Mouse (Mus musculus) kidney, adult 2 months (tissue): ENCODE data around the gene Wbp2nl.

Source experiments
- CTCF ChIP-seq: fragments of 200-500 bp; conservative IDR thresholded peaks from 2 replicates; pipeline ENCODE4 v1.5.1; 2011; ENCODE audit warnings: low read depth, mild to moderate bottlenecking, control low read depth, low read length, moderate library complexity, mixed read lengths; ENCODE audit not compliant: insufficient read depth, insufficient read length
- POLR2A ChIP-seq: fragments of 200-500 bp; IDR thresholded peaks from one replicate; pipeline ENCODE4 v1.6.1; 2011; ENCODE audit warnings: low read depth, low read length, control low read depth

GRCm38 (mm10) chr15:82339634-82340254 is 41.0 kb downstream of the Wbp2nl start:
- TF ChIP-seq CTCF (no peak), POLR2A (no peak)
